Mouse (Mus musculus) forebrain, embryonic 14.5 days (tissue): ENCODE data around the gene Upp2. TPM values are rescaled to one million over a fixed set of nuclear protein-coding genes. Genes with fewer than 3 reads are reported as not detected.
A peak's percentile ranks its signal among the peaks of the same experiment; 100 is the strongest.

Experiments used
- ATAC-seq: fragments of 200-750 bp; cut with Nextera tagmentation; 2 replicates; pipeline ENCODE4 v1.8.0; 2017; ENCODE audit warnings: mild to moderate bottlenecking, moderate library complexity
- DNase-seq: peaks from one replicate; pipeline ENCODE4 v3.0.0-alpha.2; 2015; ENCODE audit warnings: low spot score
- H3K27ac ChIP-seq: fragments of 300-500 bp; sonication (generic); 2 replicates; pipeline ENCODE4 v1.5.1; 2014; ENCODE audit warnings: low read depth, mild to moderate bottlenecking, control low read depth, low read length, moderate library complexity
- H3K27me3 ChIP-seq: fragments of 300-500 bp; sonication (generic); replicated peaks from 2 replicates; pipeline ENCODE4 v1.6.1; 2014; ENCODE audit warnings: low read length, control low read depth, mixed read lengths; ENCODE audit not compliant: control insufficient read depth, insufficient read depth
- H3K36me3 ChIP-seq: fragments of 300-500 bp; sonication (generic); 2 replicates; pipeline ENCODE4 v1.6.1; 2014; ENCODE audit warnings: low read length, control low read depth; ENCODE audit not compliant: control insufficient read depth, insufficient read depth
- H3K4me1 ChIP-seq: fragments of 300-500 bp; sonication (generic); 2 replicates; pipeline ENCODE4 v1.6.1; 2014; ENCODE audit warnings: antibody characterized with exemption, low read length, control low read depth; ENCODE audit not compliant: control insufficient read depth, insufficient read depth
- H3K4me2 ChIP-seq: fragments of 300-500 bp; sonication (generic); 2 replicates; pipeline ENCODE4 v1.6.1; 2014; ENCODE audit warnings: mild to moderate bottlenecking, control low read depth, low read length
- H3K4me3 ChIP-seq: fragments of 300-500 bp; sonication (generic); 2 replicates; pipeline ENCODE4 v1.5.1; 2014; ENCODE audit warnings: low read depth, low read length, control low read depth
- H3K9ac ChIP-seq: fragments of 300-500 bp; sonication (generic); 2 replicates; pipeline ENCODE4 v1.6.1; 2014; ENCODE audit warnings: mild to moderate bottlenecking, low read length, control low read depth, moderate library complexity
- H3K9me3 ChIP-seq: fragments of 300-500 bp; sonication (generic); replicated peaks from 2 replicates; pipeline ENCODE4 v1.6.1; 2016; ENCODE audit warnings: low read length, control low read depth, mixed read lengths; ENCODE audit not compliant: control insufficient read depth
- WGBS: fragments of 180-500 bp; shearing (Covaris S2); extraction: QIAGEN DNeasy Blood & Tissue Kit; methylation state at CpG from one replicate; pipeline ENCODE4 v1.1.7; 2014; 5-methylcytosine and 5-hydroxymethylcytosine counted together
- polyA plus RNA-seq: library from polyadenylated mRNA; unstranded; fragments of >200 nt; fragmentation: Nextera tagmentation; extraction: Ambion mirVana; gene quantifications from 2 replicates; pipeline ENCODE4 v1.2.1, GENCODE M21; 2014

Gene Upp2
- polyA plus RNA-seq, 1 experiment from 2014 or later = 13.1 TPM

DNA sequence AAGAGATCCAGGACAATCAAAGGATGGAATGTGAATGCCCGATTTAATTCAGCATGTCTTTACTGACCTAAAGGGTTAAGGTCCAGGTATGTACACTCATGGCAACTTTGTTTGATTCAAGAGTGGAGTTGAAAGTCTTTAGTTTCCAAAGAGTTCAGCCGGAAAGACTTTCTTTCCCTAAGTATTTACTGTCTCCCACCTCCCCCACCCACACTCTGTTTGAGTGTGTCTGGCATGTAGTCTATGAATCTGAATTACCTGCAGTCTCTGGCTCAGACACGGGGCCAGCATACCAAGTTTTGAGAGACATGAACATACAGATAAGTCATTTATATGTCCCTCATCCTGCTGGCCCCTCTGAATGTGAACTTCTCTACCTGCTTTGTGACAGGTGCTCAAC, 219.1 kb downstream of the Upp2 start:
- no peak overlapping the region for H3K27ac ChIP-seq
- H3K9me3 ChIP-seq = no peaks in the 10 kb centered on the region
- DNase-seq = no peak
- no peak overlapping the region for H3K4me2 ChIP-seq
- H3K4me3 ChIP-seq = no peak overlapping the region
- no peaks in the 10 kb centered on the region for H3K27me3 ChIP-seq
- no peaks in the 10 kb centered on the region for H3K36me3 ChIP-seq
- WGBS = 92% methylated on average over 3 of the region's 3 CpGs
- no peak for ATAC-seq
- no peak overlapping the region for H3K9ac ChIP-seq
- peaks cover 6% of the 10 kb centered on the region; the same call in 1 of the 2 replicates for H3K4me1 ChIP-seq

DNA sequence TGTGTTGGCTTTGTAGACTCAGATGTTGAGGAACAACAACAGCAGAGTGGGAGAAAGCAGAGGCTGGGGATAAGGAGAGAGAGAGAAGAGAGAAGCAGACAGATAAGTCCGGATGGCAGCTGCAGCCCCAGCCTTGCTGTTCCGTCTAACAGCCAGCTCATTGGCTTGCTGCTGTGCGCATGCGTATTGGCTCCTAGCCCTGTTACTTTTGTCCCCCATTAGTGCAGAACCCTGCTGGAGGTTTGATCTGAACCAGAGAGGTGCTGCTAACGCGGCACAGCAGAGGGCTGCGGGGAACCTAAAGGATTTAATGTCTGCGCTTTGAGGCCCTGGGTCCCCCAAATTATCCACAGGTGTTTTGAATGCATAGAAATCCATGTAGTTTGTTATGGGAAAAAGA, 219.6 kb downstream of the Upp2 start:
- DNase-seq = peak; percentile 57
- Histone ChIP-seq H3K27ac (no peak overlapping the region), H3K4me1 (peaks cover 6% of the 10 kb centered on the region; the same call in 1 of the 2 replicates), H3K4me3 (no peak overlapping the region), H3K27me3 (no peaks in the 10 kb centered on the region), H3K9ac (no peak overlapping the region), H3K4me2 (no peak overlapping the region), H3K9me3 (no peaks in the 10 kb centered on the region), H3K36me3 (no peaks in the 10 kb centered on the region)
- 62% methylated on average over 8 of the region's 8 CpGs for WGBS
- ATAC-seq = peak; percentile 59

DNA sequence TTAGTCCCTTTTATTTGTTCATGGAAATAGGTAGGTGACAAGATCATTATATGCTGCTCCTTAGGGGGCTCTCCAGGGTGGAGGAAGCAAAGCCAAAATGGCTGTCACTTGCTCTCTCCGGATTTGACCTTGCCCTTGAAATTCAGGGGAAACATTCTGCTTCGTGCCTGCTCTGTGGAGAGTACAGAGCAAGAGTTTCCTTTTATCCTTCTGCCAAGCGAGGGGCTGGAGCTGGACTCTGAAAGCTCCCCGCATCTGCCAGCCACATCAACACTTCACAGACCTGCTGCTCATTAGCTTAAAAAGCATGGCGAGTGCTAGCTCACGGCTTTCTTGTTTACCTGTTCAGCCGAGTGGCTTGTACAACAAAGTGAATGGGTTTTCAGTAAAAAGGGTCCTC, 220.3 kb downstream of the Upp2 start:
- ATAC-seq = peak; percentile 76
- Histone ChIP-seq H3K4me2 (no peak overlapping the region), H3K36me3 (no peaks in the 10 kb centered on the region), H3K27me3 (no peaks in the 10 kb centered on the region), H3K9me3 (no peaks in the 10 kb centered on the region), H3K9ac (peak overlapping the region; percentile 8; the same call in 1 of the 2 replicates), H3K4me1 (peaks cover 6% of the 10 kb centered on the region; the same call in 1 of the 2 replicates), H3K27ac (no peak overlapping the region), H3K4me3 (no peak overlapping the region)
- DNase-seq = peak; percentile 66
- 22% methylated on average over 7 of the region's 7 CpGs for WGBS

DNA sequence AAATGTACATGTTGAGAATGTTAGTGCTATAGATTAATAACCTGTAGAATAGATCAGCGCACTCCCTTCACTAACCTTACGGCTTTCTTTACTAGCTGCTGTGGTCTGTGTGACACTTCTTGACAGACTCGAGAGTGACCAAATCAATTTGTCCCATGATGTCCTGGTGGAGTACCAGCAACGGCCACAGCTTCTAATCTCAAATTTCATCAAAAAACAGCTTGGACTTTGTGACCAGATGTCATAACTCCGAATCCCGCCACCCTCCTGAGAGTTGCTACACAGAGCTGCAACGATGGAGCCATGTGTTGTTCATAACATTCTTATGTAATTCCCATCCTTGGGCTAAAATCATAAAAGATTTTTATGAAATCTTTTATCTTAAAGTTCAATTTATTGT, 222.8 kb downstream of the Upp2 start:
- Histone ChIP-seq H3K36me3 (no peaks in the 10 kb centered on the region), H3K4me3 (no peak overlapping the region), H3K4me1 (peaks cover 6% of the 10 kb centered on the region; the same call in 1 of the 2 replicates), H3K9me3 (no peaks in the 10 kb centered on the region), H3K9ac (no peak overlapping the region), H3K27me3 (no peaks in the 10 kb centered on the region), H3K27ac (no peak overlapping the region), H3K4me2 (no peak overlapping the region)
- DNase-seq (peak; percentile 8), ATAC-seq (no peak)
- 84% methylated on average over 7 of the region's 7 CpGs for WGBS

DNA sequence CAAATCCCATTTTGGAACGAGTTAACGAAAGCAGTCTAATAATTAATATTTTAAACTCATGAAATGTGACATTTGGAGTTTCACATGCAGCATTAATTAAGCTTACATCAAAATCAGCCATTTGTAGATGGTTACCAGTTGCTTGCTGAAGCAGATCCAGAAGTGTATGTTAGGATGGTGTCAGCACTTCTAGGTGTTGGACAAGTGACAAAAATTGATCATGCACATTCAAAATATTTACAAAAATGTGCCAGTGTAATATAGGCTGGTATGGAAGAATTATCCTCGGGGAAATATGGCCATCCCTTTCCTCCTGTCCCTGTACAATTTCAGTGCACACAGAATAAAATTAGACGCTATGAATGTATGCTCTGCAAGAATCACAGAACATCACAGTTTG, 223.3 kb downstream of the Upp2 start:
- Histone ChIP-seq H3K27me3 (no peaks in the 10 kb centered on the region), H3K9me3 (no peaks in the 10 kb centered on the region), H3K9ac (no peak overlapping the region), H3K4me2 (no peak overlapping the region), H3K36me3 (no peaks in the 10 kb centered on the region), H3K4me1 (peaks cover 6% of the 10 kb centered on the region; the same call in 1 of the 2 replicates), H3K4me3 (no peak overlapping the region), H3K27ac (no peak overlapping the region)
- no peak for ATAC-seq
- 74% methylated on average over 4 of the region's 4 CpGs for WGBS
- DNase-seq = peak; percentile 64

DNA sequence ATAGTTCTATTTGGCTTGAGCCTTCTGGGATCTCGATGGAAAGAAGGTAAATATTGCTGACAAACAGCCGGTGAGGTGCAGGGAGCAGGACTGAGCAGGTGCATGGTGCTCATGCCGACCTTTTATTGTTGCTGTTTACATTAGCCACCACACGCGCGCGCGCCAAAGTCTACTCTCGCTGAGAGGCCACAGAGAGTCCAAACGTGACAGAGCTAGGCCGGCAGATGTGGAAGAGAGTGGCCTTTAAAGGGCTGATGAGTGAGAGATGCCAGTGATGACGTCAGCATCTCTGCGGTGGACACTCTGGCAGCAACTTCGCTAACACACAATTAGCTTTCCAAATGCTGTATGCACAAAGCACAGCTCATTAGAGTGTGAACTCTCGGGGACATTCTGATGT, 227.4 kb downstream of the Upp2 start:
- Histone ChIP-seq H3K4me1 (no peaks in the 10 kb centered on the region), H3K4me2 (no peak overlapping the region), H3K4me3 (no peak overlapping the region), H3K27ac (no peak overlapping the region), H3K36me3 (no peaks in the 10 kb centered on the region), H3K9ac (no peak overlapping the region), H3K9me3 (no peaks in the 10 kb centered on the region), H3K27me3 (no peaks in the 10 kb centered on the region)
- WGBS = 71% methylated on average over 15 of the region's 15 CpGs
- DNase-seq (peak; percentile 14), ATAC-seq (no peak)

DNA sequence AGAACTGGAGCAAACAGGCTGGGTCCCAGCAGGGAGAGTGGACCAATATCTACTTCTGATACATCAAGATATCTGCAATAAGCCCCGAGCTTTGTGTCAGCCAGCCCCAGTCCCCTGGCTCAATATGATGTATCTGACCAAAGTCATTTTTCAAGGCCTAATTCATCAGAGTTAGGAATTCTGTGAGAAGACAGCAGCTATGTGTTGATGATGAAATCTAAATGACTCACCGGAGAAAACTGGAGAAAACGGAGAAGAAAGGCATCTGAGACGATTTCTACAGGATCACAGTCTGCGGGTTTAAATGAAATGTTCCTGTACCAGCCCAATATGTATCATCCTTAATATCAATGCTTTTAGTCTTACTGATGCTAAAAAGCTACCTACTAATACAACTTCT, 228.3 kb downstream of the Upp2 start:
- no peak overlapping the region for H3K9ac ChIP-seq
- H3K9me3 ChIP-seq = no peaks in the 10 kb centered on the region

DNA sequence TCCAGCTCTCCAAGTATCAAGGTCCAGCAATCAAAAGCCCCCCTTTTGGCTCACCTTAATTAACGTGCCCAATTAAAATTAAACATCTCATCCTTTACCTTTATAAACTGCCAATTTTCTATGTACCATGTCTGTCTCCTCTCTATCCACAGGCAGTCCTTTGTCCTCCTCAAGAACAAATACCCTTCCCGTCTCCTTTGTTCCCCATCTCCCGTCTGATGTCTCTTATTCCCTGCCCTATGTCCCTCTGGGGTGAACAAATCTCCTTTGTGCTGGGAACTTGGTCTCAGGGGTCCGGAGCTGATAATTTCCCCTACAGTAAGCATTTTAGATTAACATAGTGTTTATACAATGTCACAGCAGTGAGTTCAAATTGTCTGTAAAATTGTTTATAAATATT, 230.4 kb downstream of the Upp2 start:
- Histone ChIP-seq H3K27me3 (no peaks in the 10 kb centered on the region), H3K9ac (no peak overlapping the region), H3K27ac (no peak overlapping the region), H3K36me3 (no peaks in the 10 kb centered on the region), H3K9me3 (no peaks in the 10 kb centered on the region), H3K4me1 (no peaks in the 10 kb centered on the region), H3K4me3 (no peak overlapping the region), H3K4me2 (no peak overlapping the region)
- ATAC-seq = 0 out of 2 replicates have a peak, but pooled peaks have one; percentile 34
- no peak for DNase-seq
- WGBS = 15% methylated on average over 4 of the region's 4 CpGs

More for the DNA sequence above, 228.3 kb downstream of the Upp2 start:
- no peaks in the 10 kb centered on the region for H3K36me3 ChIP-seq
- DNase-seq (no peak), ATAC-seq (no peak)
- 94% methylated on average over 5 of the region's 5 CpGs for WGBS
- H3K4me3 ChIP-seq = no peak overlapping the region
- H3K4me2 ChIP-seq = no peak overlapping the region
- H3K4me1 ChIP-seq = no peaks in the 10 kb centered on the region
- H3K27ac ChIP-seq = no peak overlapping the region
- no peaks in the 10 kb centered on the region for H3K27me3 ChIP-seq

DNA sequence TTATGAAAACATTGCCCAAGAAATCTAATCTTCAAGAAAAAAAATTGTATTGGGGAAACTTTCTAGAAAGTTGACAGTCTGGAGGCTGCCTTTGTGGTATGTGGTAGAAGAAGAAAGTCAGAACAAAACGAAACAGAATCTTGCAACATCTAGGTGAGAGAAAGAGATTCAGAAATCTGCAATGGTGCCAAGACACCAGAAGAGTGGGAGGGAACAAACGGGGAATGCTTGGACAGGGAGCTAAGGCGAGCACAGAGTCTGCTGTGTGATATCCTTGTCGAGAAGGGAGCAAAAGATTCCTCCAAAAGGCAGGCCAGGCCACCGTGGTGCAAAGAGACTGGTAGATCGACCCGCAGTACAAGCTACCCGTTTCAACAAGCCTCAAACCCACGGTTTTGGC, 232.0 kb downstream of the Upp2 start:
- Histone ChIP-seq H3K27ac (no peak overlapping the region), H3K27me3 (no peaks in the 10 kb centered on the region), H3K36me3 (no peaks in the 10 kb centered on the region), H3K9ac (no peak overlapping the region), H3K4me3 (no peak overlapping the region), H3K4me2 (no peak overlapping the region), H3K9me3 (no peaks in the 10 kb centered on the region), H3K4me1 (no peaks in the 10 kb centered on the region)
- WGBS = 90% methylated on average over 9 of the region's 9 CpGs
- DNase-seq (no peak), ATAC-seq (no peak)
